Mouse (Mus musculus) MN1 (cell line): ENCODE measurements around the gene Mast2.

ENCODE experiments used
- DNase-seq: peaks from one replicate; pipeline ENCODE4 v3.0.0-alpha.2; 2016; ENCODE audit warnings: low spot score

Gene Mast2

DNA sequence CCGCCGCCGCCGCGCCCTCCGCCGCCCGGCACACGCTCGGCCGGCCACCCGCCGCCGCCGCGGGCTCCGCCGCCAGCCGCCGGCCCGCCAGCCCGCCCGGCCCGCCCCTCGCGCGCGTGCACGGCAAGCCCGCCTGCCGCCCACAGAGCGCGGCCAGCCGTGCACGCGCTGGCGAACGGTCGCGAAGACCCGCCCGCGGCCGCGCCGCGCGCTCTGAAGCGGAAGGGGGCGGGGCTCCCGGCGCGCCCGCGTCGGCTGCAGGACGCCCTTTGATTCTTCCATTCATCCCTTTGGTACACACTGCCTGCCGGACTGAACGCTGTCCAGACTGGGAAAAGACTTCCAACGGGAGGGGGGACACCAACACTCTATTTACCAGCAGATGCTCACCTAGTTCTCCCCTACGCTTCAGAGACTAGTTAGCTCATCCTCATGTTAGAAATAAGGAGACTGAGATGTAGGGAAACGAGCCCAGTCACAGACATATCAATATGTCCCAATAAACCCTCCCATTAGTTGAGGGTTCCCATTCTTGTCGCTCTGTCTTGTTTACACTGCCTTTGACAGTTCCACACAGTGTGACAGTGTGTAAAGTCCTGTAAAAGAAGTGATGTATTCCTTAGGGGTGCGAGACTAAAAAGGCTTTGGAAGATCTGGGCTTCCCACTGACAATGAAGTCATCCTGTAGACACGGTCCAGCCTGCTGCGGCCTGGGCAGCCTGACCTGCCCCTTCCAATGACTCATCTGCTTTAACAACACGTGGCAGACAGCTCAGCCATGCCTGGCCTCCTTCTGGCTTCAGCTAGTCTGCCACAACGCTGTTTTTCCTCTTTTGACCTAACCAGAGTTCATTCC, at the start of gene Mast2:
Gene Mast2 (minus strand): TSS at position 58 of the 856 bp plus-strand sequence.
- DNase-seq = peak; percentile 85

DNA sequence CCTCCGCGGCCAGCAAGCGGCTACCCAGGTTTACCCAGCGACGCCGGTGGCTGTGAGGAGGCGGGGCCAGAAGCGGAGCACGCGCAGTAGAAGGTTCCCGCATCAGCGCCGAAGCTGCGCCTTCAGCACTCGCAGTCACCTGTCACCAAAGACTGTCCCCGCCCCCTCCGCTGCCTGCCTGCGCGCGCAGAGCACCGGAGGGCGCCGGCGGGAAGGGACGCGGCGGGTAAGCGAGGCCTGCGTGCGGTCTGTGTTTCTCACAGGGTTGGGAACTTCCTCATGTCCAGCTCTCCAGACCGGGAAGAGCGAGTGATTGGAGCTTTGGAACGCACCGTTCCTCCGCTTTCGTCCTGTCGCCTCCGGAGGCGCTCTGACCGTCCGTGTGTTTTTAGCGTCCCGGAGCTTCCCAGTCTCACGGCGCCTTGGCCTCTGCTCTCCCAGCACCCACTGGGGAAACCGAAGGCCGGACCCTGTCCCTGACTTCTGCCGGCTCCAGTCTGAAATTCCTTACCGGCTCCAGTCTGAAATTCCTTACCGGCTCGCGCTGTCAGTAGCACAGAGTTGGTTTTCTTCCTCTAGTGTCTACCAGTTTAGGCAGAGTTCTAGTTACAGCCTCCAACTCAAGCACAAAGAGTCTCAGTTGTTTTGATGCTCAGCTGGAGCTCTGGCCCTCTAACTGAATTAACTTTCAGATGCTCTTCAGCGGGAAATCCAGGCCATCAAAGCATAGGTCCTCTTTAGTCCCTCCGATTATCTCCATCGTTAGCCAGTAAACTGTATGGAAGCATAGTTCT, 43.6 kb upstream of the Mast2 start, which contains the start of gene Ipp:
Gene Ipp (plus strand): TSS at position 125 of the 794 bp plus-strand sequence.
- DNase-seq = peak; percentile 91

DNA sequence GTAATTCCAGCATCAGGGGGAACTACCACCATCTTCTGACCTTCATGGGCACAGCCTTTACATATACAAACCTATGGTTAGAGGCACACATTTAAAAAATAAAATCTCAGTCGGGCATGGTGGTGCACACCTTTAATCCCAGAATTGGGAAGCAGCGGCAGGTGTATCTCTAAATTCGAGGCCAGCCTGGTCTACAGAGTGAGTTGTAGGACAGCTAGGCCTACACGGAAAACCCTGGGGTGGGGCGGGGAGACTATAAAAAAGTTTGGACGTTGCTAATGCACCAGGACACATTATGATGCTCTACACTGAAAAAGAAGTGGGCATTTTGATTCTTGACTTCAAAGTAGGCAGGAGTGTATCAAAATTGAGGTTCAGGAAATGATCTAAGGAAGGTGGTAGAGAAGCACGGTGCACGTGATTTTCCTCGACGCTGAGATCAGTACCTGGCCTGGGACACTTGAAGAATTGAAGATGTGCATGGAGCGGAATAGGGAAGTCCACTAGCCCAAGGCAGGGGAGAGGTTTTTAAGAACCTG, 43.0 kb upstream of the Mast2 start:
- no peak for DNase-seq

DNA sequence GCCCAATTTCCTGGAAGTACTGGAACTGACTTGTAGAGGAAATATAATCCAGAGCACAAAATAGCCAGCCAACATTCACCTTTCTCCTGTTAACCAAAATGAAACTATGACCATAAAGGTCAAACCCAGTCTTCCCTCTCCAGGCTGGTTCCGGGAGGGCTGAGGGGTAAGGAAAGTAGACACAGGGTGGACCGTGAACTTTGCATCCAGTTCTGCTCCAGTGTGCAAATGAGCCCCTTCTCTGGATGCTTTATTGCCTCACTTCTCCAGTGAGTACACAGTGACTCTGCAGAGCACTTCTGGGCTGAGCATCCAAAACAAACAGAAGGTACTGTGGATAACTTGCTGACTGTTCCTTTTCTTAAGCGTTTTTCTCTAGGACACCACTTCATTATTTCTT, 36.0 kb upstream of the Mast2 start:
- no peak for DNase-seq

DNA sequence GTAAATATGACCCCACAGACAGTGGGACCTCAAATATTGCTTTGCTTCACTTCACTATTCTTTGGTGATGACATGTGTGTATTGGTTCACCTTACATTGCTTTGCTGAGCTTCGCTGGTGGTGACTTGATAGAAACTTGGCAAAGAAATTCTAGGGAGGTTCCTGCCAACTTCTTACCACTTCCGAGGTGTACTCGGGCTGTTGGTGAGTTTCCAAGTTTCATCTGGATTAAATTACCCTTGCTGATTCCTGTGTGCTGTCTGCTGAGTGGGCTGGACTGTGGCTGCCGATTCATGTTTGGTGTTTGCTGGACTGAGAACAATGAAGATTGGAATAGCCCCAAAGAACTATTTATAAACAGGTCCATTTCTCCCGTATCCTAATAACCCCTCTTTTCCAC, 29.7 kb upstream of the Mast2 start:
- no peak for DNase-seq

DNA sequence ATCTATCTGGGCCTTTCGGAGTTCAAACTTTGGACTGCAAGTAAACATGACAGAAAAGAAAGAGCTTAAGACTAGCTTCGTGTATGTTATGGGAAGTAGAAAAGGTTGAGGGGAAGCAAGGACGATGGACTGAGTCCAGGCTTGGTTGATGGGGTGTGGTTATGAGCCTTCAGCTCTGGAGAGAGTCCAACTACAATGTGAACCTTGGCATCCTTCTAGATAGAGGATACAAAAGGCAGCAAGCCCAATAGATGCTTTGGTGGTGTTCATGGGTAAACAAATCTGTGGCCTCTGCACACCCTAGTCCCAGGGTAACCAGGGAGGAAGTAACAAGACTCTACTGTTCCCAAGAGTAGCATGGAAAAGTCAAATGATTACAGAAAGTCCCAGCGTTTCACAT, 28.5 kb upstream of the Mast2 start:
- DNase-seq = no peak

DNA sequence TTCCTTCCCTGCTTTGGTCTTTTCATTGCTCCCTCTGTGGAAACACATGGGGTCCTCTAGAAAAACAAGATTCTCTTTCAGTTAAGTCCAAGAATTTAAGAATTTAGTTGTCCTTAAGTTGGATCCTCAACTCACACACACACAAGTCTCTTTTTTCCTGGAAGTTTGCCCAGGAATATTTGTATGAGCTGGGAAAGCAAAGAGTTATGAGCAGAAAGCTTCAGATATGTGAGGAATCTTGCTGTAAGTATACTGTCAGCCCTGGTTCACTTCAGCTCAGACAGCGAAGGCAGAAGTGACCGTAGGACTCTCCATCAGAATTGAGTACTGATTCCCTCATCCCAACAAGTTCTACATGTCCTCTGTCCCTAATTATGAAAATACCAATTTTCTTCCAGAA, 27.9 kb upstream of the Mast2 start:
- DNase-seq = no peak

DNA sequence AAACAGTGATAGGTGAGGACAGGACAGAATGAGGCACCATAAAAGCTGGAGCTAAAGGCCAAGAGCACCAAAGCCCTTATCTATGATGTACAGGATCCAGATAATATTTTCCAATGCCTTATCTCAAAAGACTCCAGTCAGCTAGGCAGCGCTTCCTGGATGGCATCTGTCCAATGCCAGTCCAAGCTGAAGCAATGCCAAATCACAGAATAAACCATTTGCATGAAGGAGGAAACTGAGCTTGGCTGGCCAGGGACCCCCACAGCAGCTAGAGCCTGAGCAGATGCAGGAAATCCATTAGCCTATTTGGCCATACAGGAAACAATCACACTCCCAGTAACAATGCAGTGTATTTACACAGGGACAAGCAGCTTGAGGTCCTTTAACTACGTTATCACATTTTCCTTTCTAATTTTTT, 27.1 kb upstream of the Mast2 start:
- no peak for DNase-seq

DNA sequence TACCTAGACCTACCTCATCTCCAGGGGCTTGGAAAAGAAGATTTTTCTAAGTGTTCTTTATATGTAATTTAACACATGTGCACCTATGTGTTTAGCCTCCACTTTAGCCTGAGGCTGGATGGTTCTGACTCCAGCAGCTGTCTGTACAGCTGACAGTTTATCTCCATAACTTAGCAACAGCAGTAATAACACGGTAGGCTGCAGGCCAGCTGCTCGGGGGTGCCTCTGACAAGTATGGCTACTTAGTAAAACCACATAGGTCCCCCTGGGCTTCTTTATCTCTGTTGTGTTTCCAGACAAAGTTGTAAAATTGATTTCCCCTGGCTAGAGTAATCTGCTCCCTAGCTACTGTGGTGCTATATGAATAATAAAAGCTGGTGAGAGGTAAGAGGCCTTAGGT, 19.5 kb upstream of the Mast2 start:
- DNase-seq = peak; percentile 45

DNA sequence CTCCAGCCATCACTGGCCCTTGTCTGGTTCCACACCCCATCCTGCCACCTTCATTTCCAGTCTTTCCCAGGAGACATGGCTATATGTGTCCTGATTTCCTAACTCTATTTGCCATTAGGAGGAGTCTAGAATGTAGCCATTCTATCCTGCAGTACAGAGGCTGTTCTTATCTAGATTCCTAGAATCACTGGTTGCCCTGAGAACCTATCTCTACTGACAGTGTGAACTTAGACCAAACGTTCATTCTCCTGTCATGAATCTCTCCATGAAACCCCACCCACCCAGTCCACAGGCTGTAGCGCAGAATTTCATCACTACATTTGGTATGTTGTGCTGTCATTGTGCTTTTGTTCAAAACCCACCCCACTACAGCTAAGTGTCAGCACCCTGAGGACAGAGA, 17.3 kb upstream of the Mast2 start:
- DNase-seq = no peak

DNA sequence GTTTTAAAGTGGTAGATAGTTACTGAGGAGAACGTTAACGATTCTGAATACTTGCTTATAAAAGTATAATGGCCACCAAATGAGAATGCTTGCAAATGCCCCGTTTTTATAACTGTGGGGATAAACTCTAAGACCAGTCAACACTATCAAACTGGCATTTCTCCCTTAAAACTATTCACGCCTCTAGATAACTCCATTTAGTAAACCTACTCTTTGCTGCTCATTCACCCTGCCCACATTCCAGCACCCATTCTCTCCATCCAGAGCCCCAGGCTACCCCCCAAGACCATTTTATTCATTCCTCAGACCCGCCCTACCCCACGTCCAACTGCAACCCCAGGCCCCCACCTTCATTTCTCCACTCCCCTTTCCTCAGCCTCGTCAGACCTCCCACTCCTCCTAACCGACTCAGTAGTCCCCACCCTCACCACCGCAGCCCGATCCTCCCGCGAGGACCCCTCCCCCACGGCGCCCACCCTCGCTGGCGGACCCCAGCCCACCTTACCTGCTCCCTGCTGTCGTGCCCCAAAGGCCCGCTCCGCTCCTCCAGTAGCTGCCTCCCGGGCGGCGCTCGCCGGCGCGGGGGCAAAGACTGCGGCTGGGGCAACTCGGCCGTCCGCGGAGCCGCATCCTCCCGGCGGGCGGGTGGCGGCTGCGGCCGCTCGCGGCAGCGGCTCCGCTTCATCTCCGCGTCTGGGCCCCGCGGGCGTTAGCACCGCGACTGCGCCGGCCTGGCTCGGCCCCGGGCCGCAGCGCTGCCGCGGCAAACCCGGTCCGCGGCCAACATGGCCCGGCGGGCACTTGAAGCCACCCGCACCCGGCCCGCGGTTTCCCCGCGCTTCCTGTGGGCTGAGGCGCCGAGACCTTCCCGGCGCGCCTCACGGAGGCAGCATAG, 505 bp downstream of the Mast2 start:
- peak; percentile 7 for DNase-seq

DNA sequence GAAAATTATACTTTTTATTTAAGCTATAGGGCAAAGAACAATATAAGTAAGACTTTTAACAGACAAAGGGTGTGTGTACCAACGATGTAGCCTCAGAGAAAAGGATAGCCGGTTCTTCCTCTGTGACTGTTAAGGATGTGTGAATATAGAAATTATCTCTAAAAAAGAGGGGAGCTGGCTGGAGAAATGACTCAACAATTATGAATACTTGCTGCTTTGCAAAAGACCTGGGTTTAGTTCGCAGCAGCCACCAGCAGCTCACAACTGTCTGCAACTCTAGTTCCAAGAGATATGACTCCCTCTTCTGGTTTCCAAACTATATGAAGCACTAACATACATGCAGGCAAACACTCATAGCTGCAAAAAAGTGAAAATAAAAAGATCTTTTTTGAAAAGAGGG, 2.0 kb downstream of the Mast2 start:
- no peak for DNase-seq

DNA sequence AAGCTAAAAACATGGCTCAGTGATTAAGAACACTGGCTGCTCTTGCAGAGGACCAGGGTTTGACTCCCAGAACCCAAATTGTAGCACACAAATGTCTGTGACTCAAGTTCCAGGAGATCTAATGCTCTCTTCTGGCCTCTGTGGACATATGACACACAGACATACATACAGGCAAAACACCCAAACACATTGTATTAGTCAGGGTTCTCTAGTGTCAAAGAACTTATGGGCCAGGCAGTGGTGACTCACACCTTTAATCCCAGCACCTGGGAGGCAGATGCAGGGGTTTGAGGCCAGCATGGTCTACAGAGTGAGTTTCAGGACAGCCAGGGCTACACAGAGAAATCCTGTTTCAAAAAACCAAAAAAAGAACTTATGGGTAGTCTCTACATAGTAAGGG, 12.4 kb downstream of the Mast2 start:
- no peak for DNase-seq

DNA sequence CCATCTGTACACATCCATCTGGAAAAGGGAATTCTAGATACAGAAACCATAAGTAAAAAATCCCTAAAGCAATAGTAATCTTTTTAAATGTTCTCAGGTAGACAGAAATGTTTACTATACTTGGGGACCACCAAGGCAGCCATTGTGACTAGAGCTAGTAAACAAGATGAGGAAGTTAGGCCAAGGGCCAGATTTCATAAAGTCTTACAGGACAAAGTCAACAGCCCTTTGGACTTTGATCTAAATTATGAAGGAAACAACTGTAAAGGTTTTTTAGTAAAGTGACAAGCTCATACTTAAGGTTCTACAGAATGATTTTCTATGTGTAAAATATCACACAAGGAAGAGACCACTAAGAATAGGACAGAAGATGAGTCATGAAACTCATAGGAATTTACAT, 14.0 kb downstream of the Mast2 start:
- DNase-seq = no peak

DNA sequence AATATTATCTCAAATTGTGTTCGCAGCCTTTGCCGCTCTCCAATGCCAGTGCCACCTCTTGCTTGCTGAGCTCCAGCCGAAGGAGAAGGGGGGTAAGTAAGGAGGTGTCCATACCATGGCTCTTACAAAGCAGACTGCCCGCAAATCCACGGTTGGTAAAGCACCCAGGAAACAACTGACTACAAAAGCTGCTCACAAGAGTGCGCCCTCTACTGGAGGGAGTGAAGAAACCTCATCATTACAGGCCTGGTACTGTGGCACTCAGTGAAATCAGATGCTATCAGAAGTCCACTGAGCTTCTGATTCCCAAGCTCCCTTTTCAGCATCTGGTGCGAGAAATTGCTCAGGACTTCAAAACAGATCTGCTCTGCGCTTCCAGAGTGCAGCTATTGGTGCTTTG, 15.3 kb downstream of the Mast2 start:
- peak; percentile 20 for DNase-seq

DNA sequence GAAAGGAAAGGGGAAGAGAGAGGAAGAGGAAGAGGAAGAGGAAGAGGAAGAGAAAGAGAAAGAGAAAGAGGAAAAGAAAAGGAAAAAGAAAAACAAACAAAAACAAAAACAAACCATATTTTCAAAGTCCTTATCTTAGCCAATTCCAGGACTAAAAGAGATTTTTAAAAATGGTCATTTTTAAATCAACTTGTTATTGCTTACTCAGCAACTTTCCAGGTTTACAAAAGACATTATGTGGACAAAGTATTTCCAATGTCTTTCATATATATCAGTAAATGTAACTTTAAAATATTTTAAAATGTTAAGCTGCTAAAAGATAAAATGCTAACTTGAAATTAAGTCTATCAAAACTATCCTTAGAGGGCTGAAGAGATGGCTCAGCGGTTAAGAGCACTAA, 24.6 kb downstream of the Mast2 start:
- DNase-seq = no peak

DNA sequence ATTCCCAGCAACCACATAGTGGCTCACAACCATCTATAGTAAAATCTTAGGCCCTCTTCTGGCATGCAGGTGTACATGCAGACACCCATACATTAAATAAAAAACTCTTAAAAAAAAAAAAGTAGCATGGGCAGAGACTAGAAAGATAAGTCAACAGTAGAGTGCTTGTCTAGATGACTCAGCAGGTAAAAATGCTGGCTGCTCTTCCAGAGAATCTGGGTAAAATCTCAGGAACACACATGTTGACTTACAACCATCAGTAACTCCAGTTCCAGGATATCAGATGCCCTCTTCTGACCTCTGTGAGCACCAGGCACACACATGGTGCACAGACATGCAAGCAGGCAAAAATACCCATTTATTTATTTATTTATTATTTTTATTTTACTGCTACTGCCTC, 25.4 kb downstream of the Mast2 start:
- DNase-seq = no peak

DNA sequence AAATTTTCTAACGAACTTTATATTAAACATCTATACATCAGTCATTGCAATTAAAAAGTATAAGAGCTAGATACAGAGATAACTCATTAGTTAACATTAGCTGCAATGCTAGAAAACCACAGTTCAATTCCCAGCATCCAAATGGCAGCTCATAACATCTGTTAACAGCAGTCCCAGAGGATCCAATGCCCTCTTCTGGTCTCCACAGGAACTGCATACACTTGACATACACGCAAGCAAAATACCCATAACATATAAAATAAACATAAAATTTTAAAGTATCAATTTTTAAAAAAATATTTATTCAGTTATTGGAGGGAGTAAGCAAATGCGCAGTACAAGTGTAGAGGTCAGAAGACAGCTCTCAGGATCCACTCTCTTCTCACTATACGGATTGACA, 28.4 kb downstream of the Mast2 start:
- DNase-seq = no peak

DNA sequence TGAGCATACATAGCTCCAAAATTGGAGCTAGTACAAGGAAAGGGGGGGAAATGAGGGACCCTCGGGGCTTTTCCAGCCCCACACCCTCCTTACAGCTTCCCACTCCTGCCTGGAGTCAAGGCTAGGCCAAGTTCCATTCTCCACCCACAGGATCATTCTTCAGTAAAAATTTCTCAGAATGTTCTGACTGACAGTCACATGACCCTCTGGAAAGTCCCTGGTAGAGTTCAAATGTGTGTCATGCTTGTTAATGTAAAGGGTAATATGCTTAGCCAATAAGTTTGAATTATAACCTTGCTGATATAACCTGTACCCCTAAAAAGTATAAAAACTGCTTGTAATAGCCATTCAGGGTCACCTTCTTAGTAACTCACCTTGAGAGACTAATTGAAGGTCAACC, 41.8 kb downstream of the Mast2 start:
- no peak for DNase-seq

DNA sequence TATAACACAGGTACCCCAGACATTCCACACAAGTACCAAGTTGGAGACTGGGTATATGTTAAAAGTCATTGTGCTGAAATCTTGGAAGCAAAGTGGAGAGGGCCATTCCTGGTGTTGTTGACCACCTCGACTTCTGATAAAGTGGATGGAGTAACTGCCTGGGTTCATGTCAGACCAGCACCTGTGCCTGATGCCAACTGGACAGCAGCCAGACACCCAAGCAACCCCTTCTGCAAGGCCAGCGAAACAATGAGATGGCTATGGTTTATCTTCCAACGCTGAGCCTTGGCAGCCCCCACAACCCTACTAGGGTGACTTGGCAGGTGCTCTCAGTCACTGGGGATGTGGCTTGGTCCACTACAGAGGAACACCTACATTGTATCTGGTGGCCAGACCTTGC, 42.8 kb downstream of the Mast2 start:
- no peak for DNase-seq

DNA sequence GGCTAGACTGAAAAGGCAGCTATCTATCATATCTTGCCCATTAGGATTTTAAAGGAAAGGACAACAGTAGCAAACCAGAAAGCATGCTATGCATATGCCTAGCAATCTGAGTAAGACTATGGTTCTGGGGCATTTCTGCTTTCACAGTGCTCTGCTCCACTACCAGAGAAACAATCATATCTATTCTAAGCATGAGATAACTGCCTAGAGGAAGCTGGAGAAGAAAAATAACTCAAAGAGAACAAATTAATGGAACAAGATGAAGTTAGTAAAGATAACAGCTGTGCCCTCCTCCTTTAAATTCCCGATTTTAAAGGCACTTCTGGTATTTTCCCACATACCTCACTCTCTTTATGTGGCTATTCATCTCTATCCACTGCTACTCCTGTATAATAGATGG, 51.0 kb downstream of the Mast2 start:
- DNase-seq = no peak

DNA sequence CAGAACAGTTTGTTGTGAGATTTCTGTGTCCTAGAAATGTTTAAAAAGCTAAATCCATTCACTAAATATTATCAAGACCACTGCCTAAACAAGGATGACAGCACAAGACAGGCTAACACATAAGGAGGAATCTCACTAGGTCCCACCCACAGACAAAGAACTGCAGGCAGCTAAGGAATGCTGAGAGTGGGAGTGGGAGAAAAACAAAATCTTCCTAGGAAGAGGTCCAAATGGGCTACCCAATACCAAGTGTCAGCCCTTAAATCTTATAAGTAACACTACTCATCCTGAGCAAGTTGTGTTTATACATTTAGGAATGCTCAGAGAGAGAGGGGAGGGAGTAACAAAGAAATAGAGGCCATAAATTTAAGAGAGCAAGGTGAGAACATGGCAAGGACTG, 52.6 kb downstream of the Mast2 start:
- no peak for DNase-seq
